ENCODE assay signal across 11 mouse cellular contexts in genomic region chr9:35361432-35361831, GRCm38 (mm10). TPM values are rescaled to one million over a fixed set of nuclear protein-coding genes. Genes with fewer than 3 reads are reported as not detected.
A peak's percentile ranks its signal among the peaks of the same experiment; 100 is the strongest.
DNase-seq lines count a peak whose midpoint lies in the region; ATAC-seq and TF ChIP-seq lines count a peak whose summit lies in the region.
"Had no signal": no experiment of that assay in that cellular context is flagged by ENCODE, and none has a peak within 500 bp of the region (broad histone marks: within the 10 kb centered on the region; RNA-seq: fewer than 3 reads in every experiment).

No protein-coding gene starts in this region.

- 46% methylated on average over 4 of the region's 4 CpGs for WGBS in heart, embryonic 13.5 days
- WGBS in embryonic facial prominence, embryonic 12.5 days, result 62% methylated on average over 4 of the region's 4 CpGs
- WGBS in intestine, embryonic 15.5 days, result 48% methylated on average over 4 of the region's 4 CpGs

- peak overlapping the region; percentile 78 for H3K27ac ChIP-seq in heart, embryonic 13.5 days (replicated peaks)
- peak overlapping the region; percentile 86 for H3K27ac ChIP-seq in embryonic facial prominence, embryonic 12.5 days
- peak overlapping the region; percentile 66 for H3K27ac ChIP-seq in intestine, embryonic 15.5 days
- H3K27ac ChIP-seq: macrophage; neural tube, embryonic 12.5 days had no signal

- intact Hi-C loops in heart, postnatal 14 days (cut with DNase I), result no loop called here

- no peak overlapping the region for H3K9ac ChIP-seq in heart, embryonic 13.5 days
- H3K9ac ChIP-seq in embryonic facial prominence, embryonic 12.5 days, result no peak overlapping the region
- H3K9ac ChIP-seq in intestine, embryonic 15.5 days, result no peak overlapping the region
- H3K9ac ChIP-seq: neural tube, embryonic 12.5 days had no signal

- H3K4me1 ChIP-seq in heart, embryonic 13.5 days, result peaks cover 52% of the 10 kb centered on the region
- H3K4me1 ChIP-seq in embryonic facial prominence, embryonic 12.5 days, result peaks cover 61% of the 10 kb centered on the region
- peaks cover 28% of the 10 kb centered on the region for H3K4me1 ChIP-seq in intestine, embryonic 15.5 days (replicated peaks)

- no peak for TF ChIP-seq POLR2A in brain, embryonic 14.5 days (IDR thresholded peaks at IDR 0.05; ENCODE audit: borderline replicate concordance, extremely low read depth, insufficient read depth, insufficient read length, poor library complexity, severe bottlenecking)

- no peak for ATAC-seq in heart, embryonic 13.5 days (ENCODE audit: extremely low read depth, insufficient number of reproducible peaks, low FRiP score, low TSS enrichment)
- no peak for ATAC-seq in embryonic facial prominence, embryonic 12.5 days (ENCODE audit: insufficient number of reproducible peaks, insufficient read depth, low FRiP score, low TSS enrichment)
- ATAC-seq in intestine, embryonic 15.5 days, result no peak

- H3K36me3 ChIP-seq in heart, embryonic 13.5 days, result no peaks in the 10 kb centered on the region
- no peaks in the 10 kb centered on the region for H3K36me3 ChIP-seq in embryonic facial prominence, embryonic 12.5 days
- H3K36me3 ChIP-seq in intestine, embryonic 15.5 days, result no peaks in the 10 kb centered on the region
- H3K36me3 ChIP-seq: neural tube, embryonic 12.5 days had no signal

- TF ChIP-seq CTCF in brain, embryonic 14.5 days (IDR thresholded peaks at IDR 0.05; ENCODE audit: borderline replicate concordance, extremely low read depth, insufficient read depth, insufficient read length), result no peak

- no peaks in the 10 kb centered on the region for H3K9me3 ChIP-seq in heart, embryonic 13.5 days
- no peaks in the 10 kb centered on the region for H3K9me3 ChIP-seq in embryonic facial prominence, embryonic 12.5 days
- H3K9me3 ChIP-seq in intestine, embryonic 15.5 days, result no peaks in the 10 kb centered on the region
- H3K9me3 ChIP-seq: neural tube, embryonic 12.5 days had no signal

- H3K27me3 ChIP-seq in heart, embryonic 13.5 days (replicated peaks), result no peaks in the 10 kb centered on the region
- no peaks in the 10 kb centered on the region for H3K27me3 ChIP-seq in embryonic facial prominence, embryonic 12.5 days
- H3K27me3 ChIP-seq in intestine, embryonic 15.5 days (replicated peaks), result no peaks in the 10 kb centered on the region
- H3K27me3 ChIP-seq: neural tube, embryonic 12.5 days had no signal

- H3K4me2 ChIP-seq in heart, embryonic 13.5 days, result no peak overlapping the region
- no peak overlapping the region for H3K4me2 ChIP-seq in embryonic facial prominence, embryonic 12.5 days (replicated peaks)
- H3K4me2 ChIP-seq in intestine, embryonic 15.5 days (replicated peaks), result no peak overlapping the region
- H3K4me2 ChIP-seq: neural tube, embryonic 12.5 days had no signal

- DNase-seq in heart, postnatal 14 days, result no peak
- DNase-seq in brain, embryonic 14.5 days (ENCODE audit: low read depth), result peak; percentile 68
- DNase-seq in thymus, postnatal 10 days (ENCODE audit: low spot score in 2 of 2), result no peak
- no peak for DNase-seq in right cerebral cortex, adult 2 months (ENCODE audit: low spot score in 2 of 2)
- no peak for DNase-seq in layer of hippocampus, adult 9-10 months (ENCODE audit: low spot score)
- DNase-seq: thymus, postnatal 14 days had no signal

- H3K4me3 ChIP-seq in heart, embryonic 13.5 days, result no peak overlapping the region
- H3K4me3 ChIP-seq in embryonic facial prominence, embryonic 12.5 days, result no peak overlapping the region
- H3K4me3 ChIP-seq in intestine, embryonic 15.5 days (replicated peaks), result no peak overlapping the region
- H3K4me3 ChIP-seq: neural tube, embryonic 12.5 days had no signal

RNA-seq across cellular contexts. Expression of gene Cdon, which starts 59.5 kb away (rescaled TPM):
- polyA plus RNA-seq in heart, embryonic 13.5 days (2015; fragmentation: Nextera tagmentation; extraction: Ambion mirVana), result 5.0 and 5.4 TPM in 2 replicates
- 10 to 100 TPM; 16.9 to 18.6 TPM for total RNA-seq in heart, postnatal 14 days (2021)
- polyA plus RNA-seq in brain, embryonic 14.5 days (2012; rRNA removed), result 22.4 and 31.5 TPM in 2 replicates
- 18.3 and 20.8 TPM in 2 replicates for polyA plus RNA-seq in embryonic facial prominence, embryonic 12.5 days (2016; fragmentation: Nextera tagmentation; extraction: Ambion mirVana)
- polyA plus RNA-seq in intestine, embryonic 15.5 days (2015; fragmentation: Nextera tagmentation; extraction: Ambion mirVana), result 6.6 and 8.2 TPM in 2 replicates
